Mouse (Mus musculus) liver, embryonic 11.5 days (tissue): ENCODE measurements around the gene Mlst8. TPM values are rescaled to one million over a fixed set of nuclear protein-coding genes. Genes with fewer than 3 reads are reported as not detected.

Experiments used
- ATAC-seq: fragments of 200-750 bp; cut with Nextera tagmentation; replicated peaks from 2 replicates; pipeline ENCODE4 v1.8.0; 2017; ENCODE audit warnings: moderate number of reproducible peaks, mild to moderate bottlenecking, moderate TSS enrichment, moderate library complexity; ENCODE audit not compliant: low FRiP score
- DNase-seq: peaks from one replicate; pipeline ENCODE4 v3.0.0-alpha.2; 2017; ENCODE audit warnings: low spot score
- H3K27ac ChIP-seq: fragments of 300-500 bp; sonication (generic); 2 replicates; pipeline ENCODE4 v1.5.1; 2014; ENCODE audit warnings: mild to moderate bottlenecking, low read depth, low read length, control low read depth
- H3K27me3 ChIP-seq: fragments of 300-500 bp; sonication (generic); replicated peaks from 2 replicates; pipeline ENCODE4 v1.6.1; 2014; ENCODE audit warnings: low read length, mixed read lengths; ENCODE audit not compliant: control insufficient read depth, insufficient read depth
- H3K36me3 ChIP-seq: fragments of 300-500 bp; sonication (generic); 2 replicates; pipeline ENCODE4 v1.6.1; 2014; ENCODE audit warnings: mild to moderate bottlenecking, low read length, moderate library complexity, mixed read lengths; ENCODE audit not compliant: control insufficient read depth, insufficient read depth
- H3K4me1 ChIP-seq: fragments of 300-500 bp; sonication (generic); replicated peaks from 2 replicates; pipeline ENCODE4 v1.6.1; 2014; ENCODE audit warnings: low read length, mixed read lengths; ENCODE audit not compliant: control insufficient read depth, insufficient read depth
- H3K4me2 ChIP-seq: fragments of 300-500 bp; sonication (generic); 2 replicates; pipeline ENCODE4 v1.6.1; 2014; ENCODE audit warnings: mild to moderate bottlenecking, control low read depth, moderate library complexity
- H3K4me3 ChIP-seq: fragments of 300-500 bp; sonication (generic); 2 replicates; pipeline ENCODE4 v1.5.1; 2014; ENCODE audit warnings: low read depth, low read length, control low read depth
- H3K9ac ChIP-seq: fragments of 300-500 bp; sonication (generic); 2 replicates; pipeline ENCODE4 v1.6.1; 2014; ENCODE audit warnings: low read depth, low read length, control low read depth
- H3K9me3 ChIP-seq: fragments of 300-500 bp; sonication (generic); 2 replicates; pipeline ENCODE4 v1.6.1; 2016; ENCODE audit warnings: low read length, inconsistent platforms, mixed read lengths; ENCODE audit not compliant: control insufficient read depth
- WGBS: fragments of 180-500 bp; shearing (Covaris S2); extraction: QIAGEN DNeasy Blood & Tissue Kit; methylation state at CpG from one replicate; pipeline ENCODE4 v1.1.7; 2014; 5-methylcytosine and 5-hydroxymethylcytosine counted together
- polyA plus RNA-seq: library from polyadenylated mRNA; unstranded; fragments of >200 nt; fragmentation: Nextera tagmentation; extraction: Ambion mirVana; gene quantifications from 2 replicates; pipeline ENCODE4 v1.2.1, GENCODE M21; 2014

Mlst8 gene
- 22.3 TPM in 2 replicates for polyA plus RNA-seq

GRCm38 (mm10) chr17:24478663-24479380 is at the start of gene Mlst8:
Gene Mlst8 (minus strand): TSS chr17:24479078.
- Histone ChIP-seq H3K36me3 (peaks cover 14% of the 10 kb centered on the region), H3K27ac (peak within 1 kb of the TSS; percentile 90), H3K27me3 (no peaks in the 10 kb centered on the region), H3K4me3 (peak within 1 kb of the TSS; percentile 84), H3K9ac (peak within 1 kb of the TSS; percentile 92), H3K4me2 (peak within 1 kb of the TSS; percentile 87), H3K4me1 (peaks cover 13% of the 10 kb centered on the region), H3K9me3 (no peaks in the 10 kb centered on the region)
- under 1% methylated on average over 48 of the region's 48 CpGs for WGBS
- DNase-seq (peak; percentile 97), ATAC-seq (peak; percentile 93)

- 0% methylated on average over 8 of the region's 8 CpGs for WGBS
- peak overlapping the region; percentile 97 for H3K27ac ChIP-seq
- DNase-seq, result no peak
Measured at GRCm38 (mm10) chr17:24528560-24528918, 49.7 kb upstream of the Mlst8 start.

GRCm38 (mm10) chr17:24527723-24528559 is 49.1 kb upstream of the Mlst8 start, which contains the start of gene Traf7:
Gene Traf7 (minus strand): TSS chr17:24527938.
- H3K4me2 ChIP-seq, result peak within 1 kb of the TSS; percentile 94
- WGBS, result under 1% methylated on average over 40 of the region's 40 CpGs
- peaks cover 10% of the 10 kb centered on the region for H3K36me3 ChIP-seq
- peak within 1 kb of the TSS; percentile 91 for H3K4me3 ChIP-seq
- peak; percentile 93 for ATAC-seq
- no peaks in the 10 kb centered on the region for H3K9me3 ChIP-seq
- DNase-seq, result peak; percentile 88
- H3K4me1 ChIP-seq, result peaks cover 24% of the 10 kb centered on the region
- H3K9ac ChIP-seq, result peak within 1 kb of the TSS; percentile 95
- peak within 1 kb of the TSS; percentile 97 for H3K27ac ChIP-seq
- no peaks in the 10 kb centered on the region for H3K27me3 ChIP-seq

More at GRCm38 (mm10) chr17:24528560-24528918, 49.7 kb upstream of the Mlst8 start:
- Histone ChIP-seq H3K9me3 (no peaks in the 10 kb centered on the region), H3K9ac (peak overlapping the region; percentile 95), H3K27me3 (no peaks in the 10 kb centered on the region), H3K4me1 (peaks cover 29% of the 10 kb centered on the region), H3K4me2 (peak overlapping the region; percentile 94), H3K36me3 (peaks cover 10% of the 10 kb centered on the region), H3K4me3 (peak overlapping the region; percentile 91)
- no peak for ATAC-seq

- WGBS, result under 1% methylated on average over 19 of the region's 19 CpGs
Measured at GRCm38 (mm10) chr17:24527315-24527714, 48.4 kb upstream of the Mlst8 start.

GRCm38 (mm10) chr17:24524734-24525133 is 45.9 kb upstream of the Mlst8 start:
- no peak overlapping the region for H3K4me3 ChIP-seq
- no peak overlapping the region for H3K4me2 ChIP-seq
- ATAC-seq (no peak), DNase-seq (no peak)
- H3K27me3 ChIP-seq, result no peaks in the 10 kb centered on the region
- peaks cover 13% of the 10 kb centered on the region for H3K4me1 ChIP-seq
- no peaks in the 10 kb centered on the region for H3K9me3 ChIP-seq
- WGBS, result 89% methylated on average over 2 of the region's 2 CpGs
- H3K9ac ChIP-seq, result no peak overlapping the region
- peaks cover 10% of the 10 kb centered on the region for H3K36me3 ChIP-seq
- H3K27ac ChIP-seq, result no peak overlapping the region

More at GRCm38 (mm10) chr17:24527315-24527714, 48.4 kb upstream of the Mlst8 start:
- Histone ChIP-seq H3K4me3 (peak overlapping the region; percentile 91), H3K4me1 (peaks cover 21% of the 10 kb centered on the region), H3K4me2 (peak overlapping the region; percentile 79), H3K27me3 (no peaks in the 10 kb centered on the region), H3K36me3 (peaks cover 10% of the 10 kb centered on the region), H3K27ac (peak overlapping the region; percentile 42; the same call in 1 of the 2 replicates), H3K9me3 (no peaks in the 10 kb centered on the region), H3K9ac (peak overlapping the region; percentile 72)
- no peak for DNase-seq
- no peak; the same call in 1 of the 2 replicates for ATAC-seq

GRCm38 (mm10) chr17:24520450-24520849 is 41.6 kb upstream of the Mlst8 start:
- no peak overlapping the region for H3K9ac ChIP-seq
- no peaks in the 10 kb centered on the region for H3K9me3 ChIP-seq
- DNase-seq (no peak), ATAC-seq (no peak)
- no peak overlapping the region for H3K4me3 ChIP-seq
- no peak overlapping the region for H3K27ac ChIP-seq
- H3K4me1 ChIP-seq, result no peaks in the 10 kb centered on the region
- H3K36me3 ChIP-seq, result peaks cover 20% of the 10 kb centered on the region
- no peak overlapping the region for H3K4me2 ChIP-seq
- 83% methylated on average over 4 of the region's 4 CpGs for WGBS
- H3K27me3 ChIP-seq, result no peaks in the 10 kb centered on the region

- WGBS, result 85% methylated on average over 24 of the region's 24 CpGs
- H3K4me2 ChIP-seq, result no peak overlapping the region
- no peaks in the 10 kb centered on the region for H3K9me3 ChIP-seq
- no peak overlapping the region for H3K27ac ChIP-seq
- H3K36me3 ChIP-seq, result peaks cover 39% of the 10 kb centered on the region
- H3K9ac ChIP-seq, result no peak overlapping the region
- H3K4me1 ChIP-seq, result no peaks in the 10 kb centered on the region
- H3K4me3 ChIP-seq, result no peak overlapping the region
- ATAC-seq, result peak; percentile 53
- no peaks in the 10 kb centered on the region for H3K27me3 ChIP-seq
- no peak for DNase-seq
Measured at GRCm38 (mm10) chr17:24514270-24515257, 35.7 kb upstream of the Mlst8 start.

GRCm38 (mm10) chr17:24513609-24514008 is 34.7 kb upstream of the Mlst8 start:
- Histone ChIP-seq H3K4me2 (no peak overlapping the region), H3K36me3 (peaks cover 43% of the 10 kb centered on the region), H3K4me3 (no peak overlapping the region), H3K9me3 (no peaks in the 10 kb centered on the region), H3K27ac (no peak overlapping the region), H3K27me3 (no peaks in the 10 kb centered on the region), H3K4me1 (no peaks in the 10 kb centered on the region), H3K9ac (no peak overlapping the region)
- ATAC-seq (peak; percentile 59), DNase-seq (no peak)
- WGBS, result 65% methylated on average over 5 of the region's 5 CpGs
